Mouse (Mus musculus) 416B (cell line): ENCODE data around the gene A930004D18Rik.

ENCODE experiments used
- DNase-seq: peaks from one replicate; pipeline ENCODE4 v3.0.0; 2011; ENCODE audit warnings: low read depth

A930004D18Rik gene

DNA sequence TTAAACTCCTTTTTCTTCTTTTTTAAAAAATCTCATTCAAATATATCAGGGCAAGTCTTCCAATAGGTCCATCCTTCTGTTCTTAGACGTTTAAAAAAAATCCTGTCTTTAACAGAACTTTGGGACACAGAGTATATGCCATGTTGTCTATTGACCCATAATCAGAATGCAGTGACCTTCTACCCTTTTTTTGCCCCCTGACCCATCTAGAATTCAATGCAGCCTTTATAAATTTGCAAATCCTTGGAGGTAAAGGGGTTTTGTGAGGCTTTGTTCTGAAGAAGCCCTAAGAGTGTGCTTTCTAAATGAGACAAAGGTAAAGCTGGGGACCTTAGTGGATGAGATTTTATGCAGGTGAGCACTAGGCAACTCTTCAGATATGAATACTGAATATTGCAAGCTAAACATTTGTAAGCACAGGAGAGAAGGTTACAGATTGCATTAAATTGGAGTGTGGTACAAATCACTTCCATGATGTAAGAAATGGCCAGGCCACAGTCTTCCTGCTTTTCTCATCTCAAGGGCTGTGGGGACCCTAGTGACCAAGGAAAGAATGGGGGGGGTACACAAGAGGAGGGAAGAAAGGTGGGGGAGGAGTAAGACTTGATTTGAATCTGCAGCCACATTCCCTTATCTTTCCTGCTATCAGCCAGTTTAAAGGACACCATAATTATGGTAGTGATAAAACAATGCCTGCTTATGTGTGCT, 15.9 kb upstream of the A930004D18Rik start:
- no peak for DNase-seq

DNA sequence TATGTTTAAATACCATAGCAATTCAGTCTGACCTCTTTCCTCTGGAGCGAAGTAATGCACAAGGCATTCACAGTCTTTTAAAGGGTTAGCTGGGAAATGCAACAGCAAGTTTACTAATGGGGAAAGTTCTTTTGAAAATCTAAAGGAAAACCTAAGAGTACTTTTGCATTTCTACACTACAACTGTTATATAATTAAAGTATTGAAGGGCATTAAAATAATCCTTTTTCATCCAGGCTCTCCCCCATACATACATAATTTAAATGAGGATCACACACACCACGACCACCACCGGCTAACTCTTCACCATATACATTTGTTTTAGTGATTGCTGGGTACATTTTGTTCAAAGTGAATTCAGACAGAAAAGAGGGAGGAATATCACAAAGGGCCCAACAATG, 15.0 kb upstream of the A930004D18Rik start:
- no peak for DNase-seq

DNA sequence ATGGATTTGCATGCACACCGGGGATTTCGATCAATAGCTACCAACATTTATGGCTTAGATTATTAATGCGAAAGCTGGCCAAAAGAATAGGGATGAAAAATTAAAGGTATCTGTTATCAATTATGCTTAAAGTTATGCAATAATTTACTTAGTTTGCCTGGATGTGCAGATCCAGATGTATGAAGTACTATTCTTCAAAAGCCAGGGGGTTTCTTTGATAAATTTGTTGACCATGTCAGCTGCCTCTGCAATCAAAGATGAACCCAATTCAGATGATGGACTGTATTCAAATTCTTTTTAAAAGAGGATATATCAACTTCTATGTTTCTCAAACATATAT, 14.3 kb upstream of the A930004D18Rik start:
- DNase-seq: no peak

DNA sequence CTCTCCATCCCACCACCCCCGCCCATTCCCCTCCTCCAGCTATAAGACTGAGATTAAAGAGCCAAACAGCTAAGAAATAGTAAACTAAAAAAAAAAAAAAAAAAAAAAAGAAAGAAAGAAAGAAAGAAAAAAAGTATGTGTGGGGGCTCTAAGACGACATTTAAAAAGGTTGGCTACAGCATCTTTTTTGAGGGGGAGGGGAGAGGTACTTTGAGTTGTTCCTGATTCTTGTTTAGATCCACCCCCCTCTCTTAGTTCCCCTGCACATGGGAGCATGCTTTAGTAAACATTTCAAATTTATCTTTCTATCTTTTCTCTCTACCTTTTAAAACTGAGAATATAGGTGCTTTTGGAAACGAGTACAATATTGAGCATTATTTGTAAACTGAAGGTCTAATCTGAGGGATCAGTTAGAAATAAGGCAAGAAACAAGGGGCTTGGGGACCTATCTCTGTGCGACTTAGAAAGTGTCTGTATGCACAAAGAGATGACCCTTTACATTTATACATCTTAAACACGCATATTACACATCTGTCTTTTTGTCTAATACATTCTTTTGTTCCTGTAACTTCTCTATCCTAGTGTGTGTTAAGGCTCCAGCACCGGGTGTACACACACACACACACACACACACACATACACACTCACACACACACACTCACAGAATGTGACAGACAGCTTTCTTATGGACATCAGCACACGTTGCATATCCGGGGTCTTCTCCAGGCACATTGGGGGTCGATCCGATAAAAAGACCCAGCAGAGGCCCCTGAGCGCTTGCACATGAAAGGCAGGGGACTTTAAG, 13.7 kb upstream of the A930004D18Rik start:
- DNase-seq: no peak

DNA sequence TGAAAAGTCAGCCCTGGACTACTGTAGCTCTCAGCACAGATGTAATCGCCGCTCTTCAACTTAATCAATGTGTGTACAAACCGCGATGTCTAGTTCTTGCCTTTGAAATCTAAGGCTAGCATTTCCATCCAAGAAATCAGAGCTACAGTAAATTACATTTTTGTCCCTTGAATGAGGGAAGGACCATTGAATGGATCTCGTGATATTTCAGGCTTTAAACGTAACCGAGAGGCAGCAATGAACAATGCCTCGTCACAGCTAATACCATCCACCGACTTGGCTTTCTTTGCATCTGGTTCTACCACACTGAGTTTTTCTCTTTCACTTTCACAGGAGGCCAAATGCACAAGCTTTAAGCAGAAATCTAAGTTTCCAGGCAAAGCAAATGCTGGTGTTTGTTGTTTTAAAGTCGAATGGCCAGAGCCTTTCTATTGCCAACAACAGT, 13.0 kb upstream of the A930004D18Rik start:
- no peak for DNase-seq

DNA sequence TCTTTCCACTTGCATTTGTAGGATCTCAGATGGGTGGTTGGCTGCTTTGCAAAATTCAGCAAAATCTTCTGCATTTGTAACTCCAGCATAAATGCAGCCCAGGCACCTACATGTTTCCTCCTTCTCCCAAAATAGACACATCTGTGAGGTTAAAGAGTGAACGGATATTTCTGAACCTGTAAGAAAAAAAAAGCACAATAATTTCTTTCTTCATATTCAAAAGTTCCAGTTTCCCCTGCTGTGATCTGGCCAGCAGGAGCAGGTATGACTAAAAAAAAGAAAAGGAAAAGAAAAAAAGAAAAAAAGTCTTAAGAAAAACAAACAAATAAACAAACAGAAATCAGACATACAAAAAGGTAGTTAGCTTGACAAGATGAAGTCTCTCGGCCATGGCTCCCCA, 12.5 kb upstream of the A930004D18Rik start:
- DNase-seq: no peak

DNA sequence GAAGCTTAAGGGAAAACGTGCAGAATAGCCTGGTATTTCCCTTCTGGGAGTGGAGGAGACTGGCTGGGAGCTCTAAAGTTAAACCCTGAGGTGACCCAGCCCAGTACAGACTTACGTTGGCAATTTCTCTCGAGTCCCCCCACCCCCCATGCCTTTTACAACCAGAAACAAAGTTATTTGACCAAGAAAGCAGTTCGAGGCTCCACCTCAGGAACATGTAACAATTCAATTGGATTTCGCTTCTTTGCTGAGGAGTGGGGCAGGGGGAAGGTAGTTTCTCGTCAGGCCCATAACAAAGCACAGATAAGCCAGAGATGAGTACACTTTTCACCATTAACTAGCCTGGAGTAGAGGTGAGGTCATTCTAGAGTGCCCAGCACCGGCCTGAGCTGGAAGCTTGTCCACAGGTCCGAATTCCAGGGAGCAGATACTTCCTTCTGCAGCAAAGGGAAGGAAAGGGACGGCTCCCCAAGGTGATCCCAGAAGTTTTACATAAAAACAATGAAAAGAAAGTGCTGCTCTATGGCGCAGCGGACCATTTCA, 11.8 kb upstream of the A930004D18Rik start:
- no peak for DNase-seq

DNA sequence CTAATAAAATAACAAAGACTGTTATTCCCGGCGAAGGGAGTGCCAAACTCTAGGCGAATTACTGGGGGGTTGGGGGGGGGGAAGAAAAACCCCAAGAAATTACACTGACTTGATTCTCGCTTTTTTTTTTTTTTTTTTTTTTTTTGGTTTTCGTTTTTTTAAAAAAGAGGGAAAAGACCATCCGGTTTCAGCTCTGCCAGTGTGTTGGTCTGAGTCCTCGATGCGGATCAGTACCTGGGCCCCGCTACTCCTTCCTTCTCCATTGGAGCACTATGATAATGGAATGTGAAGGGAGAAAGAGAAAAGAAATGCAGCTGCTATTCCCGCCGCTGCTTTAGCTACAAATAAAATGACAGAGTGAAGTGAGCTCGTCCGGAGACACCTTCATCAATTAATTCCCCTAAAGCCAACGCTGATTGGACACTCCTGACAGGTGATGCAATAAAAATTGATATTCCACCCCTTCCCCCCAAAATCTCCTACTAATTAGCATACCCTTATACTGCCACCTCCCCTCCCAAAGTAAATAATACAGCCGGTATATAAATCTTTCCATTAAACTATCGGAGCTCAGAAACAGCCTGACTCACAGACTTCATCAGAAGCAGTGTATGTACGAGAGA, 11.0 kb upstream of the A930004D18Rik start, which contains the start of gene Skida1:
Skida1 (minus strand) TSS at position 599 of the 623 bp plus-strand sequence.
- DNase-seq: no peak

DNA sequence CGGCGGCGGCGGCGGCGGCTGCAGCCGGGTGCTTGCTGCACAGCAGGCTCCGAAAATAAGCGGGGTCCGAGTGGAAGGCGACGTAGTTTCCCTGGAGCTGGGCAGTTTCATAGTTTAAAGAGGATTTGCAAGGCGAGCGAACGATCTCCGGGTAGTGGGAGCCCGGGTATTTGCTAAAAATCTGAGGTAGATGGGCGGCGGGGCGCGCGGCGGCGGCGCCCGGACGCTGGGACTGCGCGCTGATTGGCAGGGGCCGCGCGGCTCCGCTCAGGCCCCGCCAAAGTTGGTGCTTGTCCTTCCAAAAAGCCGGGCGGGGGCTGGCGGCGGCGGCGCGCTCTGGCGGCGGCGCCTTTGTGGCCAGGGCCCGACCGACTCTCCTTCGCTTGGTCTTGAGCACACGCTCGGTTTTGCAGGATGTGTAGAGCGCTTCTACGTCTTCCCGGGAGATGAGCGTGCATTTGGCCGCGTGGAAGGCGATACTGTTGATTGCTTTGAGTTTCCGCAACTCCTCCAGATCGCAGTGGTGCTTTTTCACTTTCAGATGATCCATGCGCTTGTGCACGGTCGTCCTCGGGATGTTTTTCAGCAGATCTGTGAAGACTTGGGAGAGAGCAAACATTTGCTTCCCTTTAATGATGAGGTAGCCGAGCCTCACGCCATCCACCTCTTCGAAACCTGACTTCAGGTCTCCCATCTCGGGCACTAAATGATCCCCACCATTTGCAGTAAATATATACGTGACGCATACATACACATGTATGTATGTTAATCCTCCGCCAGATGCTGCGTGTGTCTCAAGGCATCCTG, 10.3 kb upstream of the A930004D18Rik start:
- DNase-seq: peak; percentile 68

DNA sequence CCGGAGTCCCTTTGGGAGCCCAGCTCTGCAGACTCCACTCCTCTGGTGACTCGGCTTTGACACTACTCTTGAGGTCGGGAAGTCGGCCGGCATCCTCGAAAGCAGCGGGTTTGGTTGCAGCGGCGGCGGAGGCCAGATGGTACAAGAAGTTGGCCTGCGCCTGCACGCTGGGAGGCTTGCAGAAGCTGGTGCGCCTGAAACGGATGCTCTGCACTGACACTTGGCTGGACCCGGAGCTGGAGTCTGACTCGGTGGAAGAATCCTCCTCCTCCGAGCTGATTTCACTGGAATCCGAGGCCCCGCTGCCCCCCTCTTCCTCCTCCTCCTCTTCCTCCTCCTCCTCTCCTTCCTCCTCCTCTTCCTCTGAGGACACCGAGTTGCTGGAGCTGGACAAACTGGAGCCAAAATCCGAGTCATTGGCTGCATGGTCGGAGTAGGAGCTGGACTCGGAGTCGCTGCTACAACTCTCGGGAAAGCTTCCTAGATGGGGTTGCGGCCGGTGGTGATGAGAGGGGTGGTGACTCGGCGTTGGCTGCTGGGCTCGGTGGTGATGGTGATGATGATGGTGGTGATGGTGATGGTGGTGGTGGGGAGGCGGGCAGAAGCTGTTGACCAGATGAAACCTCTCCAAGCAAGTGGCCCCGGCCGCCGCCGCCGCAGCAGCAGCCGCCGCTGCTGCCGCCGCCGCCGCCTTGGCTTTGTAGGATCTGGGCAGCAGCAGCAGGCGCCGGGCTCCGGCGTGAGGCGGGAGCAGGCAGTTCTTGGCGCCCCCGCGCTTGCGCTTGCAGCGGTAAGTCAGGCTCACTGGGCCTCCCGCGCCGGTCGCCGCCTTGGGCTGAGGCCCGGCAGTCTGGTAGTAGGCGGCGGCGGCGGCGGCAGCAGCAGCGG, 9.5 kb upstream of the A930004D18Rik start:
- DNase-seq: peak; percentile 59

DNA sequence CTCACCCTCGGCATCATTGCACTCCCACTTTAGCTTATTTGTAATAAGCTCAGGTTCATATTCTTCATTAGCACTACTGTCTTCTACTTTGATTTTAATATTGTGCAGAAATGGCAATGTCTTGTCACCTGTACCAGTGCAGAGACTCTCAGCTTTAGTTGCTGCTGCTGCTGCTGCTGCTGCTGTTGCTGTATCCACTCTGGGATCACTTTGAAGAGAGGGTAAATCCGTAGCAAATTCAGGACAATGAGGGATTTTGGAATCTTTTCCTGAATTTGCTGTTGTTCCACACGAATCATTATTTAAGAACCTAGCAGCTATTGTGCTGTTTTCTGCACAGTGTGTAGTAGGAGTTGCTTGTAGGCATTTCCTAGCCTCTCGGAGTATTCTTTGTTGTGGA, 8.6 kb upstream of the A930004D18Rik start:
- no peak for DNase-seq

DNA sequence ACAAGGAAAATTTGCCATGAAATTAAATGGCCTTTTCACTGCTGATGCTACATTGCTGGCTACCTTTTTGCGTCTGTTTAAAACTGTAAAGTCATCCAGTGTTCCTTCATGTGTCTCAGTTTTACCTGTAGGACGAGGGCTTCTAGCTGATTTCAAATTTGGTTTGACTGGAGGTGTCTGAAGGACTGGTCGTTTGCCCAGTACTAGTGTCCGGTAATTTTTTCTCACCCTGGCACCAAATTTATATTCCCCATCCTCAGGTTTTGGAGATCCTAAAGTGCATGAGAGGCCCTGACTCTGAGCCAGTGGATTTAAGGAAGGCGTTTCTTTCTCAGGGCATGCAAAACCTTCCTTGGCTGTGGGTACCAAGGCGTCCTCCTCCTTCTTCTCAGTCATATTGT, 8.2 kb upstream of the A930004D18Rik start:
- no peak for DNase-seq

DNA sequence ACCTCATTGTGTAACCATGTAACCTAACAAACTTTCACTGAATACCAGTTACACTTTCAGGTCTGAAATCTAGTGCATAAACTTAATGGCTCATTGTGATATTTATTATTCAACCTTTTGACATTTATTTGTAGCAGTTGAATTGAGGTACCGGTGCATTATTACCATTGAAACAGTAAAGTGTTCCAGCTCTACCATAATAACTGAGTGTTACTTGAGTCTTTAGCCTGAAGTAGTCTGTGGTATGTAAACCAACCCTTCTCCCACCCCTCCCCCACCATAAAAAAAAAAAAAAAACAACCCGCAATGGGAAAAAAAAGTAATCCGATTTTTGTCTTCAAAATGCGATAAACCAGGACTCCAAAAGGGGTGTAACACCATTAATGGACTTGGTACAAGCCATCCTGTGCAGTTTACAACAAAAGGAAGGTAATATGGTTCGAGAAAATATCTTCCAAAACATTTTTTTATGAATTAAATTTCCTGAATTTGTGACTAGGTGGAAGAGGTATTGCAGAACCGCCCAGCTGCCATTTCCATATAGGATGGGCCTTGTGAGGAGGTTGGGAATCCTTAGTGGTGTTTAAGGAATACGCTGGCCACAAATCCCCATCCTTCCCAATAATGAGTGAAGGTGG, 7.7 kb upstream of the A930004D18Rik start:
- DNase-seq: no peak

DNA sequence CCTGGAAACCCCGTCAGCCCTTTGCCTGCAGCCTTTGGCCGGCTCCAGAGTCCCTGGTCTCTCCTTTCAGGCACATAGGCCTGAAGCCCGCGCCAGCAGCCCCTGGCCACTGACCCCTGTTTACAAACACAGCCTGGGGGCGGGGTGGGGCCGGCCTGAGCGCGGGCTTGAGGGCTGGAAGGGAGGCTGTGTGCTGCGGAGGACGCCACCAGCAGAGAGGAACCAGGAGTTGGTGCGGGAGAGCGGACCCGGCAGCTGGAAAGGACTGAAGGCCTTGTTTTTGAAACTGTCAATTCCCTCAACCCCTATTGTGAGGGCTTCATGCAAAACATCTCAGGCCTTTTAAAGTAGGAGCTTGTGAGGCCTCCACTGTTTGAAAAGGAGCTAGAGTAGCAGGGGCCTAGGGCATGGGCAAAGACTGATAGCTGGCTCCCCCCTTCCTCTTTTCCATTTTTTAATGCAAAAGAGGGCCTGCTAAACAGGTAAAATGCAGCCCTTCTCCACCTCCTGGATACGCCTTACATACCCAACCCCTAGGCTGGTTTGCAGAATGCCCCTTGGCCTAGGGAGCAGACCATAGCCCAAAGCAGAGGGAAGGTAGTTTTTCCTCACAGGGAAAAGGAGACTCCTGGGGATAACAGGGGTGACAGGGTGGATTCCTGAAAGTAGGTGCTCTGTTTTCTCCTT, 3.8 kb upstream of the A930004D18Rik start:
- DNase-seq: no peak

DNA sequence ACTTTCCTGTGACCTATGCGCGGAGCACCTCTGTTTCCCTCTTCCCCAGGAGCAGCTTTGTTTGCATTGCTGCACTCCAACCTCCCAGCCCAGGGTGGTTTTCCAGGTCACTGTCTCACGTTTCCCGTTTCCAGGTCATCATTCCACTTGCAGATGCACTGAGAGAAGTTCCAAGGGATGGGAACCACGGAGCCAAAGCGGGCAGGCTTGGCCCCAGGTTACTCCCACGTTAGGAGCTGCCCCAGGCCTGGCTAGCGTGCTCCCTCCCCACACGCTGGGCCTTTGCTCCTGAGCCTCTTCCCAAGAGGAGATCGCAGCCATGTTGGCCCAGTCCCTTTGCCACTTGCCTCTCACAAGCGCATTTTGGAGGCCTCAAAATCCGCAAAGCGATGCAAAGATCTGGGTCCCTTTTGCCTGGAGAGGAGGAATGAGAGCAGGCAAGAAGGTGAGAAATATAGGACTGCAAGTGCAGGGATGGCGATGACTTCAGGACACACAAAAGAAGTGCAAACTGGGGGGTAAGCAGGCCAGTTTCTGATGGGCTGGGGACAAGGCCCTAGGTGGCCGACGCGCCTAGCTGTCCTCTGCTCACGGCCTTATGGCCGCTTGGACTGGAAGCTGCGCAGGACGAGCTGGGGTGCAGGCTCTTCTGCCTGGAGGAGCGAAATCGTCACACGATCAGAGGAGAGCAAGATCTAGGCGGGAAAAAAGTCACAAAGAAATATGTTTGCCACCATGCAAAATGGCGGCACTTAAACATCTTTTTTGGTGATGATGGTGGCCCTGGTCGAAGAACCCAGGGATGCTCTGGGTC, 3.0 kb upstream of the A930004D18Rik start:
- no peak for DNase-seq

DNA sequence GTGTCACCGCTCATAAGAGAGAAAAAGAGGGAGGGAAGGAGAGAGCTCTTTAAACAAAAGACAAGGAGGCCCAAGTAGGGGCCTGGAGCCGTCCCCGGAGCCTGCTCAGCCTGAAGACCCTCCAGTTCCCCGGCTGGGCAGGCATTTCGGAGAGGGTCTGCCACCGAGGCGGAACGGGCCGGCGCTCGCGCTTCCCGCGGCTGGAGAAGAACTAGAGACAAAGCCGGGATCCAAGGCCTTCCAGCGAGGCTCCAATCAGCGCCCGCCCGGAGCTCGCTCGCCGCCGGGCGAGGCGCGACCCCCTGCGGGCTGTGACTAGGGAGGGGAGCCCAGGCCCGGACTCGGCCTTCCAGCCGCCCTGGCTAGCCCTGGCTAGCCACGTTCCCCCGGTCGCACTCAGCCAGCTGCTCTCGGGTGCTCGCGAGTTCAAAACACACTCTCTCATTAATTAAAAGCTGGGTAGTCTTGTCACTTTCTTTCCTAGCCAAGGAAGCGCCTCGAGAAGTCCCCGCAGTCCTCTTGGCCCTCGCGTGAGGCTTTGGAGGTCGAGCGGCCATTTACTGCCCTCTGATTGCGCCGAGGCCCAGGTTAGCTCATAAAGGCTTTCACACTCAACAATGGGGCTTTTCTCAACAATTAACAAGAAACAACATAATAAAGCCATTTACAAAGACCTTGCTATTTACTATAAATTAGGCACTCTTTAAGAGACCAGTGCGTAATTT, 2.2 kb upstream of the A930004D18Rik start:
- no peak for DNase-seq

DNA sequence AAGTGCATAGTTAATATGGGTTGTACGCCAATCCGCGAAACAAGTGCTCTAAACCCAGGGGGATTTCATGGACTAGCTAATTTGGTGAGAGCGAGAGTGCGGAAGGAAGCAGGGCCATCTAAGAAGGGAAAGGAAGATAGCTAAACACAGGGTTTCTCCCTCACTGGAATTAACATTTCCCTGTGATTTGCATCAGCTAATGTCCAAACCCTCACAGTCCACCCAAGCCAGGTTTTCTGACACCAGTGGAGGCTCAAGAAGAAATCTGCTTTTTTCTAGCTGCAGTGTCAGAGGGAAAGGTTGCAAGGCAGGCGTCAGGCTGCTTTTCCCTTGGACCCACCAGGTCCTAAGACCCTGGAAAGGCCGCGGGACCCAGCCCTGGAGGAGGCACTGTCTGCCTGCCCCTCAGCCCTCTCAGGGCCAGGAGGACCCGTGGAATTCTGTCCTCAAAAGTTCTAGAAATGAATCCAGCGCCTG, 1.4 kb upstream of the A930004D18Rik start:
- DNase-seq: no peak

DNA sequence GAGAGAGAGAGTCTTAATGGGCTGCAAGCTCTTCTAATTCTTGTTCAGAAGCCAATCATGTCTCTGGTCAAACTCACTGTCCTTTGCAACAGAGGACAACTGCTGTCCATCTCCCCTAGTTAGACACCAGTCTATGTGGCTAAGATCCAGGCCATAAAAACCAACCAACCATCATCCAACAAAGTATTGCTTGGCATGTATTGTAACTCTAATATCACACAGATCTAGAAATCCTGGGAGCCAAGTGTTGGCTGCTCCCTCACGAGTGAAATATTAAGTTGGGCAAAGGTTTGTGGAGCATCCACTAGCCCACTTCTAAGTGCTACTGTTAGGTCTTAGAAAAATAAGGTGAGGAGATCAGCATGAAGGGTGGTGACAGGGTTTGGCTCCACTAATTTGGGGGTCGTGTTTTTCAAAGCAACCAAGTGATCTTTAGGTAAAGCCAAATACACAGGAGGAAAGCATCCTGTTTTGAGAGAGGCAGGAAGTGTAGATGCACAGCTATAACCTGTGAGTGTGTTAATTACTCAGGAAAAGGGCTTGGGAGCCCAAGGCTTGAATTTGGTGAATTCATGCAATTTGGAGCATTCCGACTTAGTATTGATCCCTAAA, 710 bp upstream of the A930004D18Rik start:
- no peak for DNase-seq
